Mouse (Mus musculus) MEL (cell line): ENCODE measurements at regions not wholly inside any gene's neighbourhood (a gene's known extent, or its start where the extent isn't known, plus 50 kb on each side); places are given as distances from the start of the nearest gene placed in this dataset.

ENCODE experiments used
- DNase-seq: peaks from one replicate; pipeline ENCODE4 v3.0.0; 2011; ENCODE audit warnings: low read depth, low spot score
- H3K27ac ChIP-seq: 2 replicates; pipeline ENCODE4 v1.5.1; 2012; ENCODE audit warnings: low read depth, mild to moderate bottlenecking, control low read depth, low read length, moderate library complexity; ENCODE audit not compliant: control insufficient read depth
- H3K27me3 ChIP-seq, 2 experiments: fragments of 150-350 bp in 1 of 2; sonication (generic) in 1 of 2; 2 replicates each; pipeline ENCODE4 v1.6.1; 2012; ENCODE audit warnings: low read length in 2 of 2, mild to moderate bottlenecking in 2 of 2, improper control_type of control experiment in 1 of 2, moderate library complexity in 1 of 2; ENCODE audit not compliant: insufficient read depth in 2 of 2, control insufficient read depth in 1 of 2
- H3K36me3 ChIP-seq, 2 experiments: 2 replicates each; pipeline ENCODE4 v1.6.1; 2012 to 2014; ENCODE audit warnings: low read length in 2 of 2, improper control_type of control experiment in 1 of 2, inconsistent platforms in 1 of 2, mild to moderate bottlenecking in 1 of 2; ENCODE audit not compliant: insufficient read depth in 2 of 2, control insufficient read depth in 1 of 2
- H3K4me1 ChIP-seq, 2 experiments: fragments of 150-350 bp in 1 of 2; sonication (generic) in 1 of 2; 2 replicates each; pipeline ENCODE4 v1.6.1; 2012; ENCODE audit warnings: low read length in 2 of 2, improper control_type of control experiment in 1 of 2, mild to moderate bottlenecking in 1 of 2; ENCODE audit not compliant: insufficient read depth in 2 of 2, control insufficient read depth in 1 of 2
- H3K4me3 ChIP-seq, 2 experiments: fragments of 150-350 bp in 1 of 2; sonication (generic) in 1 of 2; 2 replicates each; pipeline ENCODE4 v1.5.1; 2012; ENCODE audit warnings: low read depth in 2 of 2, low read length in 2 of 2, mild to moderate bottlenecking in 2 of 2, moderate library complexity in 2 of 2, control low read depth in 1 of 2, improper control_type of control experiment in 1 of 2; ENCODE audit not compliant: control insufficient read depth in 1 of 2, insufficient read depth in 1 of 2
- H3K79me2 ChIP-seq: 2 replicates; pipeline ENCODE4 v1.6.1; 2012; ENCODE audit warnings: mild to moderate bottlenecking, low read length, moderate library complexity; ENCODE audit not compliant: control insufficient read depth, poor library complexity, insufficient read depth
- H3K9ac ChIP-seq: 2 replicates; pipeline ENCODE4 v1.6.1; 2012; ENCODE audit warnings: low read depth, mild to moderate bottlenecking, control low read depth, low read length, moderate library complexity; ENCODE audit not compliant: control insufficient read depth, poor library complexity, severe bottlenecking
- H3K9me3 ChIP-seq: fragments of 150-350 bp; sonication (generic); replicated peaks from 2 replicates; pipeline ENCODE4 v1.6.1; 2012; ENCODE audit warnings: mild to moderate bottlenecking, low read length, improper control_type of control experiment, moderate library complexity; ENCODE audit not compliant: insufficient read depth
- CHD1 ChIP-seq: IDR thresholded peaks from 2 replicates; pipeline ENCODE4 v1.6.1; 2012; ENCODE audit warnings: low read depth, mild to moderate bottlenecking, inconsistent platforms, low read length, improper control_type of control experiment
- ETS1 ChIP-seq: IDR thresholded peaks from 2 replicates; pipeline ENCODE4 v1.6.1; 2012; ENCODE audit warnings: low read depth, mild to moderate bottlenecking, inconsistent platforms, low read length, improper control_type of control experiment, moderate library complexity
- GATA1 ChIP-seq: IDR thresholded peaks from 2 replicates; pipeline ENCODE4 v1.6.1; 2011; ENCODE audit warnings: low read depth, low read length, improper control_type of control experiment
- HCFC1 ChIP-seq: IDR thresholded peaks from 2 replicates; pipeline ENCODE4 v1.6.1; 2012; ENCODE audit warnings: low read depth, mild to moderate bottlenecking, inconsistent platforms, low read length, improper control_type of control experiment, moderate library complexity
- JUND ChIP-seq: IDR thresholded peaks from 2 replicates; pipeline ENCODE4 v1.6.1; 2011; ENCODE audit warnings: low read depth, mild to moderate bottlenecking, improper control_type of control experiment, low read length
- KAT2A ChIP-seq: conservative IDR thresholded peaks from 2 replicates; pipeline ENCODE4 v1.6.1; 2012; ENCODE audit warnings: low read depth, low read length, improper control_type of control experiment, inconsistent platforms
- MAFK ChIP-seq: IDR thresholded peaks from 2 replicates; pipeline ENCODE4 v1.6.1; 2011; ENCODE audit warnings: low read depth, mild to moderate bottlenecking, low read length, improper control_type of control experiment, borderline replicate concordance
- MAZ ChIP-seq: IDR thresholded peaks from 2 replicates; pipeline ENCODE4 v1.6.1; 2012; ENCODE audit warnings: low read depth, mild to moderate bottlenecking, inconsistent platforms, low read length, improper control_type of control experiment
- MXI1 ChIP-seq: IDR thresholded peaks from 2 replicates; pipeline ENCODE4 v1.6.1; 2011; ENCODE audit warnings: mild to moderate bottlenecking, low read depth, low read length, improper control_type of control experiment
- MYB ChIP-seq: IDR thresholded peaks from 2 replicates; pipeline ENCODE4 v1.6.1; 2011; ENCODE audit warnings: mild to moderate bottlenecking, low read depth, low read length, improper control_type of control experiment
- MYC ChIP-seq: IDR thresholded peaks from 2 replicates; pipeline ENCODE4 v1.6.1; 2011; ENCODE audit warnings: low read depth, mild to moderate bottlenecking, low read length, improper control_type of control experiment, moderate library complexity
- NELFE ChIP-seq: IDR thresholded peaks from 2 replicates; pipeline ENCODE4 v1.6.1; 2011; ENCODE audit warnings: low read depth, low read length, improper control_type of control experiment
- NRF1 ChIP-seq: IDR thresholded peaks from 2 replicates; pipeline ENCODE4 v1.6.1; 2014; ENCODE audit warnings: low read depth, mild to moderate bottlenecking, inconsistent platforms, low read length, improper control_type of control experiment, moderate library complexity; ENCODE audit not compliant: poor library complexity, insufficient read depth, severe bottlenecking
- POLR2A ChIP-seq, 2 experiments: IDR thresholded peaks; 2 replicates each; pipeline ENCODE4 v1.6.1; 2011 to 2012; ENCODE audit warnings: low read length in 2 of 2, mild to moderate bottlenecking in 2 of 2, control low read depth in 1 of 2, improper control_type of control experiment in 1 of 2, low read depth in 1 of 2, moderate library complexity in 1 of 2; ENCODE audit not compliant: control insufficient read depth in 1 of 2, insufficient read depth in 1 of 2, poor library complexity in 1 of 2
- POLR2AphosphoS2 ChIP-seq: IDR thresholded peaks from 2 replicates; pipeline ENCODE4 v1.6.1; 2011; ENCODE audit warnings: low read length, improper control_type of control experiment
- POLR2AphosphoS5 ChIP-seq: IDR thresholded peaks from 2 replicates; pipeline ENCODE4 v1.6.1; 2012; ENCODE audit warnings: low read depth, borderline replicate concordance, mild to moderate bottlenecking, inconsistent platforms, low read length, moderate library complexity, mixed read lengths
- RAD21 ChIP-seq: IDR thresholded peaks from 2 replicates; pipeline ENCODE4 v1.6.1; 2011; ENCODE audit warnings: mild to moderate bottlenecking, low read depth, low read length, improper control_type of control experiment
- RCOR1 ChIP-seq: IDR thresholded peaks from 2 replicates; pipeline ENCODE4 v1.6.1; 2012; ENCODE audit warnings: low read depth, mild to moderate bottlenecking, inconsistent platforms, low read length, improper control_type of control experiment
- SMC3 ChIP-seq: IDR thresholded peaks from 2 replicates; pipeline ENCODE4 v1.6.1; 2011; ENCODE audit warnings: low read depth, low read length, improper control_type of control experiment
- TAL1 ChIP-seq: IDR thresholded peaks from 2 replicates; pipeline ENCODE4 v1.6.1; 2012; ENCODE audit warnings: mild to moderate bottlenecking, inconsistent platforms, low read length, moderate library complexity, mixed read lengths
- TBP ChIP-seq: IDR thresholded peaks from 2 replicates; pipeline ENCODE4 v1.8.0; 2011; ENCODE audit warnings: low read depth, low read length, improper control_type of control experiment
- TCF12 ChIP-seq: IDR thresholded peaks from 2 replicates; pipeline ENCODE4 v1.6.1; 2014; ENCODE audit warnings: low read depth, mild to moderate bottlenecking, inconsistent platforms, low read length, improper control_type of control experiment, moderate library complexity
- UBTF ChIP-seq: IDR thresholded peaks from 2 replicates; pipeline ENCODE4 v1.6.1; 2012; ENCODE audit warnings: low read depth, mild to moderate bottlenecking, inconsistent platforms, low read length, improper control_type of control experiment, moderate library complexity, borderline replicate concordance; ENCODE audit not compliant: insufficient read depth
- ZKSCAN1 ChIP-seq: IDR thresholded peaks from 2 replicates; pipeline ENCODE4 v1.6.1; 2012; ENCODE audit warnings: low read depth, mild to moderate bottlenecking, inconsistent platforms, low read length, improper control_type of control experiment, moderate library complexity
- ZMIZ1 ChIP-seq: IDR thresholded peaks from 2 replicates; pipeline ENCODE4 v1.6.1; 2012; ENCODE audit warnings: low read depth, mild to moderate bottlenecking, inconsistent platforms, low read length, improper control_type of control experiment, moderate library complexity
- ZNF384 ChIP-seq: IDR thresholded peaks from 2 replicates; pipeline ENCODE4 v1.6.1; 2012; ENCODE audit warnings: low read depth, mild to moderate bottlenecking, inconsistent platforms, low read length, improper control_type of control experiment

DNA sequence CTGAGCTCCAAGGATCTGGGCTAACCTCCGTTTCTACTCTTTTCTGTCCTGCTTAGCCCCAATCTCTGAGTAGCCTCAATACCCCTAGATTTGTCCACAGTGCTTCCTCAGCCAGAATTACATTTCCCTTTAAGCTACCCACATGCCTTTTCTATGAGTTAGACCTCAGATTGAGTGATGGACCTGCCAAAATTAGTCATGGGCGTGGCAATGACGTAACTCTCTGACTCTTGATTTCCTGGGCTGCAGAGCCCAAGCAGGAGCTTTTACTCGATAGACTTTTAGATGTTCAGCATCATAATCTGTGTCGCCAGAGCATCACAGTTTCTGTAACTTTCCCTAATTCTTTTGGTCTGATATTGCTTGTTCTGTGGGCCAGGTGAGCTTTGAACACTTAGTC is 186.9 kb upstream of the Rora start:
- H3K79me2 ChIP-seq, result no peaks in the 10 kb centered on the region
- no peaks in the 10 kb centered on the region for H3K27me3 ChIP-seq
- H3K27ac ChIP-seq, result no peak overlapping the region
- TF ChIP-seq GATA1, result no peak
- no peak overlapping the region for H3K9ac ChIP-seq
- H3K36me3 ChIP-seq, result no peaks in the 10 kb centered on the region
- no peaks in the 10 kb centered on the region for H3K4me1 ChIP-seq
- H3K9me3 ChIP-seq, result no peaks in the 10 kb centered on the region
- DNase-seq, result no peak
- no peak overlapping the region for H3K4me3 ChIP-seq

GRCm38 (mm10) chr9:68476391-68476790 is 177.2 kb upstream of the Rora start:
- H3K27me3 ChIP-seq, result no peaks in the 10 kb centered on the region
- H3K36me3 ChIP-seq, result no peaks in the 10 kb centered on the region
- H3K4me3 ChIP-seq, result no peak overlapping the region
- no peaks in the 10 kb centered on the region for H3K79me2 ChIP-seq
- H3K27ac ChIP-seq, result no peak overlapping the region
- no peaks in the 10 kb centered on the region for H3K9me3 ChIP-seq
- no peak for DNase-seq
- H3K4me1 ChIP-seq, result no peaks in the 10 kb centered on the region
- TF ChIP-seq UBTF (no peak), POLR2AphosphoS5 (no peak), JUND (no peak), ZMIZ1 (no peak), TBP (no peak), TCF12 (no peak), KAT2A (no peak), CHD1 (no peak), MXI1 (no peak), POLR2A (IDR thresholded peaks at IDR 0.05; ENCODE audit: control insufficient read depth in 1 of 2, insufficient read depth in 1 of 2, low read depth in 1 of 2, low read length in 2 of 2, poor library complexity in 1 of 2) (no peak), SMC3 (no peak), ZKSCAN1 (no peak), HCFC1 (no peak), ETS1 (no peak), ZNF384 (no peak), TAL1 (no peak)
- no peak overlapping the region for H3K9ac ChIP-seq

- no peaks in the 10 kb centered on the region for H3K4me1 ChIP-seq
- no peak overlapping the region for H3K9ac ChIP-seq
- no peaks in the 10 kb centered on the region for H3K36me3 ChIP-seq
- H3K27me3 ChIP-seq, result no peaks in the 10 kb centered on the region
- no peaks in the 10 kb centered on the region for H3K9me3 ChIP-seq
- DNase-seq, result no peak
- H3K79me2 ChIP-seq, result no peaks in the 10 kb centered on the region
- H3K27ac ChIP-seq, result no peak overlapping the region
- no peak overlapping the region for H3K4me3 ChIP-seq
- TF ChIP-seq JUND, result no peak
- TF ChIP-seq NELFE, result no peak
- TF ChIP-seq TCF12, result no peak
- TF ChIP-seq RCOR1, result no peak
- TF ChIP-seq MYC, result no peak
- TF ChIP-seq MAZ, result no peak
- TF ChIP-seq MYB, result no peak
- TF ChIP-seq NRF1, result no peak
- TF ChIP-seq TBP, result no peak
- TF ChIP-seq RAD21, result no peak
- no peak for TF ChIP-seq ZNF384
- TF ChIP-seq POLR2AphosphoS2, result no peak
- no peak for TF ChIP-seq KAT2A
- no peak for TF ChIP-seq MAFK
- TF ChIP-seq, all 39 proteins: peak for 0
Observed at GRCm38 (mm10) chr9:68477466-68477865, 176.1 kb upstream of the Rora start.
